Mouse (Mus musculus) testis, adult 2 months (tissue): ENCODE measurements around the gene Crygc. TPM values are rescaled to one million over a fixed set of nuclear protein-coding genes. Genes with fewer than 3 reads are reported as not detected.
"Not testable (repeated sequence)": the region's sequence is repeated elsewhere in the genome, so short reads cannot be mapped to it uniquely, and the experiment has no call there.

Experiments used
- H3K27ac ChIP-seq: fragments of 200-500 bp; 2 replicates; pipeline ENCODE4 v1.5.1; 2012; ENCODE audit warnings: low read depth, low read length; ENCODE audit not compliant: control insufficient read depth, insufficient read depth
- H3K27me3 ChIP-seq: fragments of 200-500 bp; 2 replicates; pipeline ENCODE4 v1.6.1; 2012; ENCODE audit warnings: mild to moderate bottlenecking, low read length, moderate library complexity; ENCODE audit not compliant: control insufficient read depth, insufficient read depth
- H3K36me3 ChIP-seq: fragments of 200-500 bp; 2 replicates; pipeline ENCODE4 v1.6.1; 2012; ENCODE audit warnings: mild to moderate bottlenecking, low read length; ENCODE audit not compliant: control insufficient read depth, insufficient read depth
- H3K4me1 ChIP-seq: fragments of 200-500 bp; 2 replicates; pipeline ENCODE4 v1.6.1; 2012; ENCODE audit warnings: low read length; ENCODE audit not compliant: control insufficient read depth, insufficient read depth
- H3K4me3 ChIP-seq: fragments of 200-500 bp; 2 replicates; pipeline ENCODE4 v1.5.1; 2012; ENCODE audit warnings: low read depth, mild to moderate bottlenecking, low read length, moderate library complexity, mixed read lengths; ENCODE audit not compliant: control insufficient read depth
- CTCF ChIP-seq: fragments of 200-500 bp; IDR thresholded peaks from 2 replicates; pipeline ENCODE4 v1.5.1; 2012; ENCODE audit warnings: low read depth, mild to moderate bottlenecking, inconsistent platforms, low read length, moderate library complexity; ENCODE audit not compliant: control insufficient read depth, insufficient read depth, insufficient replicate concordance
- POLR2A ChIP-seq: fragments of 200-500 bp; IDR thresholded peaks from 2 replicates; pipeline ENCODE4 v1.6.1; 2012; ENCODE audit warnings: low read depth, mild to moderate bottlenecking, inconsistent platforms, low read length, moderate library complexity; ENCODE audit not compliant: control insufficient read depth
- polyA plus RNA-seq: library from polyadenylated mRNA; depleted of rRNA; stranded (reverse); fragments of >200 nt; gene quantifications from 2 replicates; pipeline ENCODE4 v1.2.3, GENCODE M21; 2012

Crygc gene
- polyA plus RNA-seq, 1 experiment, result 0.94 TPM

DNA sequence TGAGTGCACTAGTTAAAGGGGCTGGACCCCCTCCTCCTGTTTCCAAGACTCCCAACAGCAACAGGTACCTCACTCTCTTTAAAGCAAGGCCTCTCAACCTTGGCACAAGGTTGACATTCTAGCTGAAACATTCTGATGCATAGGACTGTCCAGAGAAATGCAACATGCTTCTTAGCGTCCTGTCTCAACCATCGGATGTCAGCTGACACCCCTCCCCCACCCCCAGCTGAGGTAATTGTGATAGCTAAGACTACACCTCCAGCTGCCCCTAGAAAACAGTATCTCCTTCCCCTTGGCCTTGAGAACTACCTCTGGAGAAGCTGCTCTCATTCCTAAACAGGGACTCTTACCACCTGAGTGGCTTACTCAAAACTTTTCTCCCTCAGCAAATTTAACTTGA, 21.3 kb downstream of the Crygc start:
- Histone ChIP-seq H3K27ac (peak overlapping the region; percentile 64), H3K27me3 (no peaks in the 10 kb centered on the region), H3K4me3 (no peak overlapping the region), H3K4me1 (peaks cover 11% of the 10 kb centered on the region), H3K36me3 (no peaks in the 10 kb centered on the region)
- no peak for TF ChIP-seq CTCF
- TF ChIP-seq POLR2A, result no peak

DNA sequence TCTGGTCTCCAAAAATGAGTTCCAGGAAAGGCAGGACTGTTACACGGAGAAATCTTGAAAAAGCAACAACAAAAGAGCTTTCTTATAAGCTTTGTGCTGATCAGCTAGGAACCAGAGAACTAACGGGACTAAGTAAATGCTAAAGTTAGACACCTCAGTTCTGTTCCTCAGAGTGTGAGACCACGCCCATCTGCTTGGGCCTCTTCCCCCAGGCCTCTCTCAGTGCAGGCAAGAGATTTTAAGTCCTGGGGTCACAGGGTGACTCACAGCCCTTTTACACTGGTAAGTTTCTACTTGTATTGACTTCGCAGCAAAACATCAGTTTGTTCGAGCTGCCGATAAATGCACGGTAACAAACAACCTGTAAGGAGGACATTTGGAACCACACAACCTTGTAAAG, 21.8 kb downstream of the Crygc start:
- Histone ChIP-seq H3K4me1 (peaks cover 11% of the 10 kb centered on the region), H3K36me3 (no peaks in the 10 kb centered on the region), H3K27ac (peak overlapping the region; percentile 64), H3K27me3 (no peaks in the 10 kb centered on the region), H3K4me3 (no peak overlapping the region)
- no peak for TF ChIP-seq POLR2A
- TF ChIP-seq CTCF, result no peak

DNA sequence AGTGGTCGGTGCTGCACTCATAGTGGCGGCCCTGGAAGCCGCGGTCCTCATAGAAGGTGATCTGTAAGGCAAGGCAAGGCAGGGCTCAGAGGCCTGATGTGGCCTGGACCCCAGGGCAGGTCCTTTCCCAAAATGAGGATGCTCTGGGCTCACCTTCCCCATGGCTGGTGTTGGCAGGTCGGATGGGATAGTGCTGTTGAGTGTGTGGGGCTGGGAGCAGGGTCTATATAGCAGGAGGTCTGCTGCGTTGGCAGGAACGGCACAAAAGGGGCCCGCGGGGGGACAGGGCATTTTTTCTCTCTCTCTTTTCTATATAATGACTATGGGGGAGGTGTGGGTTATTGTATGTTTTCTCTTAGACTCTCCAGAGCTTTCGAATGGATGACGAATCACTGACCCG, 22.5 kb downstream of the Crygc start, which contains the start of gene Cryge:
TSS of gene Cryge (minus strand) at position 198 of the 400 bp plus-strand sequence.
- not testable (repeated sequence) for H3K27me3 ChIP-seq, H3K36me3 ChIP-seq, H3K4me3 ChIP-seq
- peak within 1 kb of the TSS; percentile 64 for H3K27ac ChIP-seq
- H3K4me1 ChIP-seq, result peaks cover 11% of the 10 kb centered on the region

DNA sequence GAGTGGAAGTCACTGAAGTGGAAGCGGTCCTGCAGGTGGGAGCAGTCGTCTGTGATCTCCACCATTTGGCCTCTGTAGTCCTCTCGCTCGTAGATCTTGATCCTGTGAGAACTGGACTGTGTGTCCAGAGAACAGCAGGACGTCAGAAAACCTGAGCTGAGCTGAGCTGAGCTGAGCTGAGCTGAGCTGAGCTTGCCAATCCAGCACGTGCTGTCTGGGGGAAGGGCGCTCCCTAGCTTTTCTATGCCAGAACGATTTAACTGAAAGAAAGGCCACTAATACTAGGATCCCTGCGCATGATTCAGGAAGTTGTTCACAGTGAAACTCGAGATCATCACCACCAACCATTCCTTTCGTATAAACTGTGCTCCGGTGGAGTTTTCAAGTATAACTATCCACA, 24.7 kb downstream of the Crygc start:
- no peak overlapping the region for H3K4me3 ChIP-seq
- H3K27ac ChIP-seq, result no peak overlapping the region
- H3K27me3 ChIP-seq, result no peaks in the 10 kb centered on the region
- TF ChIP-seq POLR2A, result no peak
- no peaks in the 10 kb centered on the region for H3K36me3 ChIP-seq
- H3K4me1 ChIP-seq, result peaks cover 11% of the 10 kb centered on the region

DNA sequence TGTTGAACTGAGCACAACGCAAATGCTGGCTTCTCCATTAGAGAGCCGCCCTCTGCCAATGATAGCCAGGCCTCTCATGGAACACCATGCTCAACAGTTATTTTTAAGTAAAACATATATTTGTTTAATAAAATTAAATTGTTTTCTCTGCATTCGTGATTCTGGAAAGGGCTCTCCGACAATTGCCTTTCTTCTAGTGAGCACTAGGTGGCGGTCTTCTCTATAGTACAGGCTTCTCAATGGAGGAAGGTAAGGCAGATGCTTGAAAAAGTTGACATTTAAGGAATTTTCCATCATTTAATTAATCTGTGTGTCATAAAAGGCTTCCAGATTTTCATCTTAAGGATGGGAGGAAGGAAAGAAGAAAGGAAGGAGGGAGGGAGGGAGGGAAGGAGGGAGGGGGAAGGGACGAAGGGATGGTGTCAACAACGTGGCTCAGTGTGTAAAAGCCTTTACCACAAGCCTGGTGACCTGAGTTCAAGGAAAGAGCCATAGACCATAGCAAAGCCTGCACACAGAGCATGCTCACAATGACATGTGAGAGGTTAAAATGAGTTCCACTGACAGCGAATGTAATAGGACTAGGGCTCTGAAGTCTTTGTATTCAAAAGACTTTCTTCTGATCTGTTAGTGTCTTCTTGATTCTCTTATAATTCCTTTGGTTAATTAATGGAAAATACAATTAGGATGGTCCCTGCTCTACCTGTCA, 26.9 kb downstream of the Crygc start:
- no peaks in the 10 kb centered on the region for H3K36me3 ChIP-seq
- peaks cover 7% of the 10 kb centered on the region for H3K4me1 ChIP-seq
- TF ChIP-seq CTCF (no peak), POLR2A (no peak)
- no peak overlapping the region for H3K27ac ChIP-seq
- H3K27me3 ChIP-seq, result no peaks in the 10 kb centered on the region
- no peak overlapping the region for H3K4me3 ChIP-seq

DNA sequence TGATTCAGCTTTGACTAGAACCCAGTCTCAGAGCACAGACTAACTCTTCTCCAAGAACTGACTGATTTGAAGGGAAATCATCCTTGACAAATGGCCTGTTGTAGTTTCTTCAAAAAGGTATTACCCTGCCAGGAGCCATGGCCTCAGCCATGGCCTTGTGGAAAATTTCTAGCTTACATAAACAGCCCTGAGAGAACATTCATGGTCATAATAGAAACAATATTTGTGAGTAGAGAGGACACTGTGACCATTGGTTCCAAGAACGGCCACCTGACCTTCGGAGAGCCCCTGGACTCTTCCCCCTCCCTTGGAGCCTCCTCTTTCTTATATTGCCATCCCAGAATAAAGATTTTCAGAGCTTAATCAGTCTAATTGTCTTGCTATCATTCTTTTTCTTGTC, 30.1 kb downstream of the Crygc start:
- Histone ChIP-seq H3K27me3 (no peaks in the 10 kb centered on the region), H3K4me1 (peaks cover 3% of the 10 kb centered on the region), H3K4me3 (no peak overlapping the region), H3K27ac (no peak overlapping the region), H3K36me3 (no peaks in the 10 kb centered on the region)
- TF ChIP-seq CTCF (no peak), POLR2A (no peak)

DNA sequence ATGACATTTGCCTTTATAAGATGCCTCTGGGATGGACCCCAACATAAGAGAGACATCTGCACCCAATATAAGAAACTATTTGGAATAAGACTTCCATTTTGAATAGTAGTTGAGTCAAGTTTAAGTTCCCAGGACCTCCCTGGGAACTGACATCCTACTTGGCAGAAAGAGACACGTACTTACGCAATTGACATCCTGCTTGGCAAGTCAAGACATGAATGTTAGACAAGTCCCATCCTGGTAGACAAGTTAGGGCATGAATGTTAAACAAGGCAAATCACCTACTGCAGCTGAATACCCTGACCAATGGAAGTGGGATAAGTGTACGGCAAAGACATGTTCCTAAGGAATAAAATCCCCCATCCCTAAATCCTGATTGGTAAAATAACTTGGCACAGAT, 31.7 kb downstream of the Crygc start:
- Histone ChIP-seq H3K4me3 (no peak overlapping the region), H3K4me1 (no peaks in the 10 kb centered on the region), H3K27me3 (no peaks in the 10 kb centered on the region), H3K27ac (peak overlapping the region; percentile 42; the same call in 1 of the 2 replicates), H3K36me3 (no peaks in the 10 kb centered on the region)
- TF ChIP-seq CTCF (no peak), POLR2A (no peak)

DNA sequence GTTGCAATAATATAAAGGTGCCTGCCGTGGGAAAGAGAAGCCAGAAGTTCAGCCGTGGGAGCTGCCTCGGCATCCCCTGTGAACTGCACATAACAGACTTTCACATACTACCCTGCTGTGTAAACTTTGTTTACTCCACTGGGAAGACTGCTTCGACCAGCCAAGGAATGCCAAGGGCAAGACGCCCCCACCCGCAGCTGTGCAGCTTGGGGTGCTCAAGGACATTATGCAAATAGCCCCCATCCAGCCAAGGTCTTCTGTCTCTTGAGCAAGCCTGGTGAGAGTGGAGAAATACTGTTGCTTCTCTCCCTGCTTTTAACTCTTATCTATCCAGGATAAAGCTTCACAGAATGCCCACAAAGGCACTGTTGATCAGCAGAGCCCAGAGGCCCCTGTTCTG, 32.7 kb downstream of the Crygc start:
- TF ChIP-seq POLR2A, result no peak
- TF ChIP-seq CTCF, result no peak
- no peaks in the 10 kb centered on the region for H3K27me3 ChIP-seq
- no peaks in the 10 kb centered on the region for H3K4me1 ChIP-seq
- H3K36me3 ChIP-seq, result no peaks in the 10 kb centered on the region
- H3K4me3 ChIP-seq, result no peak overlapping the region
- peak overlapping the region; percentile 49 for H3K27ac ChIP-seq
